Mouse (Mus musculus) G1E (cell line): ENCODE results near the gene Gm49321.

Experiments
- CTCF ChIP-seq: IDR thresholded peaks from 2 replicates; pipeline ENCODE4 v1.5.1; 2012; ENCODE audit warnings: low read depth, low read length, inconsistent platforms, mixed read lengths
- GATA1 ChIP-seq: IDR thresholded peaks from 2 replicates; pipeline ENCODE4 v1.6.1; 2012; ENCODE audit warnings: borderline replicate concordance, low read length, inconsistent platforms, mixed read lengths
- GATA2 ChIP-seq: IDR thresholded peaks from 2 replicates; pipeline ENCODE4 v1.6.1; 2012; ENCODE audit warnings: low read depth, low read length, inconsistent platforms, borderline replicate concordance
- POLR2AphosphoS5 ChIP-seq: IDR thresholded peaks from 2 replicates; pipeline ENCODE4 v1.6.1; 2012; ENCODE audit warnings: low read depth, low read length, inconsistent platforms; ENCODE audit not compliant: insufficient replicate concordance
- TAL1 ChIP-seq: conservative IDR thresholded peaks from 2 replicates; pipeline ENCODE4 v1.6.1; 2012; ENCODE audit warnings: low read depth, low read length, inconsistent platforms, mixed read lengths

DNA sequence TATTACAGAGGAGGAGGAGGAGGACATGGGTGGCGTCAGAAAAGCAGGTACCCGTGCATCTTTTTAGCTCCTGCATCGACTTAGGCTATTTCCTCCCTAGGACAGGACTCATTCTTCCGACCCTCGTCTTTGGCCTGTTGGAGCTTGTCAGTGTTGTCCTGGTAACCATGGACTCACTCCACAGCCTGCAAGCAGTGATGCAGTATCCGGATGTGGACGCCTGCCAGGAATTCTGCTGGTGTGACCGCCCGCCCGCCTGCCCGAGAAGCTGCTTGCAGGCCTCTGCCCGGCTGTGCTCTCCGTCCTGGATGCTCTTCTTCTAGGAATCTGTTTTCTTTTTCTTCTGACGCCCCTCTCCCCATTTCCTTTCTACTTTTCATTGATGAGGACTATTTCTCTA, 45.1 kb downstream of the Gm49321 start:
- no peak for TF ChIP-seq CTCF
- no peak for TF ChIP-seq GATA1
- TF ChIP-seq TAL1 = no peak
- TF ChIP-seq POLR2AphosphoS5 = no peak
- no peak for TF ChIP-seq GATA2
